Mouse (Mus musculus): ENCODE results near the gene Tra2a. TPM values are rescaled to one million over a fixed set of nuclear protein-coding genes. Genes with fewer than 3 reads are reported as not detected.

Tra2a gene
- total and polyA plus RNA-seq, 3 experiments = 35.7 to 174 (median 160) TPM

GRCm38 (mm10) chr6:49214928-49215747 is 48.7 kb downstream of the Tra2a start, which contains the start of gene Igf2bp3:
TSS of gene Igf2bp3 (minus strand) at chr6:49214957.
- H3K4me1 ChIP-seq (ENCODE audit: insufficient read depth, low read depth, low read length) = peaks cover 35% of the 10 kb centered on the region
- peaks cover 19% of the 10 kb centered on the region for H3K36me3 ChIP-seq (replicated peaks)
- H3K9me3 ChIP-seq (replicated peaks) = no peaks in the 10 kb centered on the region
- peak within 1 kb of the TSS; percentile 89 for H3K4me3 ChIP-seq (ENCODE audit: low read depth, low read length)
- TF ChIP-seq TAL1 (conservative IDR thresholded peaks at IDR 0.05; ENCODE audit: low read depth, low read length) (no peak), GATA1 (IDR thresholded peaks at IDR 0.05; ENCODE audit: borderline replicate concordance, low read length) (no peak), POLR2AphosphoS5 (IDR thresholded peaks at IDR 0.05; ENCODE audit: insufficient replicate concordance, low read depth, low read length) (no peak), CTCF (IDR thresholded peaks at IDR 0.05; ENCODE audit: low read depth, low read length) (no peak), GATA2 (IDR thresholded peaks at IDR 0.05; ENCODE audit: borderline replicate concordance, low read depth, low read length) (no peak)
- no peaks in the 10 kb centered on the region for H3K27me3 ChIP-seq (ENCODE audit: insufficient read depth, low read length)
- DNase-seq (ENCODE audit: low spot score) = peak; percentile 82
- peak; percentile 61 for ATAC-seq (ENCODE audit: extremely low read depth, insufficient number of reproducible peaks, low FRiP score, poor library complexity, severe bottlenecking)

DNA sequence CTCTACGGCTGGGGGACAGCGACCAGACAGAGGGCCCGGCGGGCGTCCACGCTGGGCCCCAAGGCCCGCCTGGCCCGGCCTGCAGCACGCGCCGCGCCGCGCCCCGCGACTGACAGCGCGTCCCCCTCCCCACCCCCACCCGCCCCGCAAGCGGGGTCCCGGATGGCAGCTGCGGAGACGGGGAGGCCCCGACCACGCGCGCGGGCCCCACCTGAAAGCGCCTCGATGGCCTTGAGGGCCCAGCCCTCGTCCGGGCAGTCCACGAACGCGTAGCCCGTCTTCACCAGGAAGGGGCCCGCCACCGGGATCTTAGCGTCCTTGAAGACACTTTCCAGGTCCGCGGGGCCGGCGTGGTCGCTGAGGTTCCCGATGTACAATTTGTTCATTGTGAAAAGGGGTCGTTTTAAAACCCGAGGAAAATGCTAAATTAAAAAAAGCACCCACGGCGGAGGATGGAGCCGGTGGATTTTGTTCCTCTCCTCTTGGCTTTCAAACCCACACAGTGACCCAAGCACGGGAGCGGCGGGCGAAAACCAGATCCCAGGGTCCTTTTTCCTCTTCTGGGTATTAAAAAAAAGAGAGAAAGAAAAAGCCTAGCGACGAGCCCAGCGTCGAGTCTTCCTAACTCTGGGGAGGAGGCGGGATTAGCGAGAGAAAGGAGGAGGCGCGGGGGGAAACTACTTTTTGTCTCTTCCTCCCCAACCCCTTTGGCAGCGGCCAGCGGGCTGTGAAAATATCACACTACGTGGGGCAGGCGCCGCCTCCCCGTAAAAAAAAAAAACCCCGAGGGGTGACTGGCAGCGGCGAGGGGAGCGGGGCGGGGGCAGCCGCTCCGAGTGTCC is 49.5 kb downstream of the Tra2a start:
- Histone ChIP-seq H3K4me1 (ENCODE audit: insufficient read depth, low read depth, low read length) (peaks cover 40% of the 10 kb centered on the region), H3K27me3 (ENCODE audit: insufficient read depth, low read length) (no peaks in the 10 kb centered on the region), H3K36me3 (replicated peaks) (peaks cover 26% of the 10 kb centered on the region), H3K4me3 (ENCODE audit: low read depth, low read length) (peak overlapping the region; percentile 89), H3K9me3 (replicated peaks) (no peaks in the 10 kb centered on the region)
- ATAC-seq (ENCODE audit: extremely low read depth, insufficient number of reproducible peaks, low FRiP score, poor library complexity, severe bottlenecking) (peak; percentile 41), DNase-seq (ENCODE audit: low spot score) (peak; percentile 48)
- no peak for TF ChIP-seq POLR2AphosphoS5 (IDR thresholded peaks at IDR 0.05; ENCODE audit: insufficient replicate concordance, low read depth, low read length)
- TF ChIP-seq CTCF (IDR thresholded peaks at IDR 0.05; ENCODE audit: low read depth, low read length) = no peak
- TF ChIP-seq GATA2 (IDR thresholded peaks at IDR 0.05; ENCODE audit: borderline replicate concordance, low read depth, low read length) = no peak
- no peak for TF ChIP-seq TAL1 (conservative IDR thresholded peaks at IDR 0.05; ENCODE audit: low read depth, low read length)
- TF ChIP-seq GATA1 (IDR thresholded peaks at IDR 0.05; ENCODE audit: borderline replicate concordance, low read length) = no peak

DNA sequence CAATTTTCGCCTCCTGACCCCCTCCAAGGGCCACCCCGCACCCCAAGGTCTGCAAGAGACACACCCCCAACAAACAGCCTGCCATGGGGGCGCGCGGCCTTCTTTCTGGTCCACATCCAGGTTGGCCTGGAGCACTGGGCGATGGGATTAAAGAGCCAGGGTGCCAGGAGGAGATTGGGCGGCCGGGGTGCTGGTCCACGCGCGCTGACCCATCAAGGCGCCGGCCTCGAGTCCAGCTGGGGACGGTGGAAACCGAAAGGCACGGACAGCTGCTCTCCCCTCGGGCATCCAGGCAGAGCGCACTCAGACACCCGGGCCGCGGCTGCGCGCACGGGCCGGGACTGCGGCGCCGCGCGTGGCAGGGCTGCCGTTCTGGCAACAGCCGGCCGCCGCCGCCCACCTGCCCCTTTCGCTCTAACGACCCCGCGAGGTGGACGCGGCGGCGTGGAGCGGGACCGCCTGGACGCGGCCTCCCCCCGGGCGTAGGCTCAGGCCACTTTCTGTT is 50.2 kb downstream of the Tra2a start:
- DNase-seq (ENCODE audit: low spot score) (no peak), ATAC-seq (ENCODE audit: extremely low read depth, insufficient number of reproducible peaks, low FRiP score, poor library complexity, severe bottlenecking) (no peak)
- peaks cover 45% of the 10 kb centered on the region for H3K4me1 ChIP-seq (ENCODE audit: insufficient read depth, low read depth, low read length)
- no peaks in the 10 kb centered on the region for H3K27me3 ChIP-seq (ENCODE audit: insufficient read depth, low read length)
- H3K4me3 ChIP-seq (ENCODE audit: low read depth, low read length) = peak overlapping the region; percentile 89
- H3K9me3 ChIP-seq (replicated peaks) = no peaks in the 10 kb centered on the region
- TF ChIP-seq GATA2 (IDR thresholded peaks at IDR 0.05; ENCODE audit: borderline replicate concordance, low read depth, low read length) (no peak), GATA1 (IDR thresholded peaks at IDR 0.05; ENCODE audit: borderline replicate concordance, low read length) (no peak), POLR2AphosphoS5 (IDR thresholded peaks at IDR 0.05; ENCODE audit: insufficient replicate concordance, low read depth, low read length) (no peak), TAL1 (conservative IDR thresholded peaks at IDR 0.05; ENCODE audit: low read depth, low read length) (no peak), CTCF (IDR thresholded peaks at IDR 0.05; ENCODE audit: low read depth, low read length) (no peak)
- H3K36me3 ChIP-seq (replicated peaks) = peaks cover 32% of the 10 kb centered on the region

DNA sequence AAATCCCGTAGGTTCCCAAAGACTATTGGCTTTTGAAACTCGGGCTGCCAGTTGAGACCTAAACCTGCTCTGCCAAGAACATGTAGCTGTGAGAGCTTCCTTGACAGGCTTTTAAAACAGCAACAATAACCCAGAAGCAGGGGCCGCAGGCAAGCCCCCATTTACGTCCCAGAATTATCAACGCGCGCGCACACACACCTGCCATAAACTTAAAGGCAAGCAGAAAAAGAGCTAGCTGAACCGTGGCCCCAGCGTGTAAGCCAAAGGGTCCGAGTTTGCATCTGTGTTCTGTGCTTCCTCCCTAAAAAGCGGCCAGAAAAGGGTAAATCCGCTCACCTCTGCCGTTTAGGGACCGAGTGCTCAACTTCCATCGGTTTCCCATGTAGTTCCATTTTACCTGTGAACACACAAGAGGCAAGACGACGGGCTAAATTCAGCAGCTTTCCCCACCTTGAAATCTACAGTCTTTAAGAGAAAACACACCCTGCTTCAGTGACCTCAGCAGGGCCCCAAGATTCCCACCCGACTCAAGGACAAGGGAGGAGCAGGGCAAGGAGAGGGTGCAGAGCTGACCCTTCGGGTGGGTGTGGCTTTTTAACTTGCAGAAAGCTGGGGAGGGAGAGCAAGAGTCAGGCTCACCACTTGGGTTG is 50.8 kb downstream of the Tra2a start:
- Histone ChIP-seq H3K4me1 (ENCODE audit: insufficient read depth, low read depth, low read length) (peaks cover 51% of the 10 kb centered on the region), H3K36me3 (replicated peaks) (peaks cover 38% of the 10 kb centered on the region), H3K4me3 (ENCODE audit: low read depth, low read length) (peak overlapping the region; percentile 89), H3K9me3 (replicated peaks) (no peaks in the 10 kb centered on the region), H3K27me3 (ENCODE audit: insufficient read depth, low read length) (no peaks in the 10 kb centered on the region)
- TF ChIP-seq POLR2AphosphoS5 (IDR thresholded peaks at IDR 0.05; ENCODE audit: insufficient replicate concordance, low read depth, low read length) (no peak), CTCF (IDR thresholded peaks at IDR 0.05; ENCODE audit: low read depth, low read length) (no peak), GATA2 (IDR thresholded peaks at IDR 0.05; ENCODE audit: borderline replicate concordance, low read depth, low read length) (no peak), GATA1 (IDR thresholded peaks at IDR 0.05; ENCODE audit: borderline replicate concordance, low read length) (no peak), TAL1 (conservative IDR thresholded peaks at IDR 0.05; ENCODE audit: low read depth, low read length) (no peak)
- no peak for DNase-seq (ENCODE audit: low spot score)
- no peak for ATAC-seq (ENCODE audit: extremely low read depth, insufficient number of reproducible peaks, low FRiP score, poor library complexity, severe bottlenecking)

DNA sequence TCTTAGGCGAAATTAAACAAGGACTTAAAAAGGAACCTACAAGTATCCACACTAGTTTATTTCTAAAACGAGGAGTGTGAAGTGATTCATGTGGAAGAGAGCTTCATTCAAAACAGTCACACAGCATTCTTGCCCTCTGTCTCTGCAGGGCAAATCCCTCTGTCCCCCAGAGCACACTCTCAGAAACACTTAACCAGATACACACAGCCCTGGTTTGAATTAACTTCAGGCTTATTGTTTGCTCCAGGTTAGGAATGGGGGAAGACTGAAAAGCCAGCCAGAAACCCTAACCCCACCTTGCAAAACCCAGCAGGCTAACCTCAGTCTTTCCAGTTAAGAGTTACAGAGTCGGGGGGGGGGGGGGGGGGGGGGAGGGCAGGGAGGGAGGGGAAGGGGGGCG is 51.7 kb downstream of the Tra2a start:
- H3K4me1 ChIP-seq (ENCODE audit: insufficient read depth, low read depth, low read length) = peaks cover 55% of the 10 kb centered on the region
- no peak for ATAC-seq (ENCODE audit: extremely low read depth, insufficient number of reproducible peaks, low FRiP score, poor library complexity, severe bottlenecking)
- DNase-seq (ENCODE audit: low spot score) = no peak
- H3K9me3 ChIP-seq (replicated peaks) = no peaks in the 10 kb centered on the region
- H3K36me3 ChIP-seq (replicated peaks) = peaks cover 43% of the 10 kb centered on the region
- H3K27me3 ChIP-seq (ENCODE audit: insufficient read depth, low read length) = no peaks in the 10 kb centered on the region
- TF ChIP-seq GATA2 (IDR thresholded peaks at IDR 0.05; ENCODE audit: borderline replicate concordance, low read depth, low read length) (no peak), TAL1 (conservative IDR thresholded peaks at IDR 0.05; ENCODE audit: low read depth, low read length) (no peak), GATA1 (IDR thresholded peaks at IDR 0.05; ENCODE audit: borderline replicate concordance, low read length) (no peak), CTCF (IDR thresholded peaks at IDR 0.05; ENCODE audit: low read depth, low read length) (no peak), POLR2AphosphoS5 (IDR thresholded peaks at IDR 0.05; ENCODE audit: insufficient replicate concordance, low read depth, low read length) (no peak)
- H3K4me3 ChIP-seq (ENCODE audit: low read depth, low read length) = no peak overlapping the region
